Mouse (Mus musculus) kidney, postnatal 36 days (tissue): ENCODE data around the gene March11.
A peak's percentile ranks its signal among the peaks of the same experiment; 100 is the strongest.

Source experiments
- DNase-seq, 2 experiments: peaks; one replicate each; pipeline ENCODE4 v3.0.0; 2021 to 2022; ENCODE audit warnings: mixed read lengths in 2 of 2

March11 gene

GRCm38 (mm10) chr15:26308629-26309230 lies at the start of gene March11:
March11 (plus strand) TSS chr15:26309048.
- peak in 1 of 2 experiments; percentile 2 for DNase-seq

GRCm38 (mm10) chr15:26262336-26262735 lies 46.5 kb upstream of the March11 start:
- no peak for DNase-seq

GRCm38 (mm10) chr15:26269596-26269995 lies 39.3 kb upstream of the March11 start:
- no peak for DNase-seq

GRCm38 (mm10) chr15:26276035-26276511 lies 32.8 kb upstream of the March11 start:
- no peak for DNase-seq

- no peak for DNase-seq
Observed at GRCm38 (mm10) chr15:26276608-26277007, 32.2 kb upstream of the March11 start.

DNA sequence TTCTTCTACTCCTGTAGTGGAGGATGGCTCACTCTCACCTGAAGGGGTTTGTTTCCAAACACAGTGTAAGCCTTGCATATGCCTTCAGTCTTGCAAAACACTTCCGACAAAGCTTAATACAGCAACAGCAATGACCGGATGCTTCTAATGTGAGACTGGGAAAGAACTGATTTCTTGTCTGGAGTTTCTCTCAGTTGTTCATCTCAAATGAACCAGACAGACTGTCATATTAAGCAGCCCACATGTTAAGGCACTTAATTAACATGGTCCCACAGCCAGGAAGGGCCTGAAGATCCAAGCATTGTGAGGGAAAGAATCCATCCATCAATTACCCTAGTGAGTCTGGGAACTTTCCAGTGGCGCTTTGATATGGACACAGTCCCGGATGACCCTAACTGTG lies 17.0 kb upstream of the March11 start:
- no peak for DNase-seq

GRCm38 (mm10) chr15:26292811-26293210 lies 16.0 kb upstream of the March11 start:
- DNase-seq = no peak

- DNase-seq = no peak
Observed at GRCm38 (mm10) chr15:26293215-26293614, 15.6 kb upstream of the March11 start.

- DNase-seq = no peak
Observed at GRCm38 (mm10) chr15:26298668-26299067, 10.2 kb upstream of the March11 start.

DNA sequence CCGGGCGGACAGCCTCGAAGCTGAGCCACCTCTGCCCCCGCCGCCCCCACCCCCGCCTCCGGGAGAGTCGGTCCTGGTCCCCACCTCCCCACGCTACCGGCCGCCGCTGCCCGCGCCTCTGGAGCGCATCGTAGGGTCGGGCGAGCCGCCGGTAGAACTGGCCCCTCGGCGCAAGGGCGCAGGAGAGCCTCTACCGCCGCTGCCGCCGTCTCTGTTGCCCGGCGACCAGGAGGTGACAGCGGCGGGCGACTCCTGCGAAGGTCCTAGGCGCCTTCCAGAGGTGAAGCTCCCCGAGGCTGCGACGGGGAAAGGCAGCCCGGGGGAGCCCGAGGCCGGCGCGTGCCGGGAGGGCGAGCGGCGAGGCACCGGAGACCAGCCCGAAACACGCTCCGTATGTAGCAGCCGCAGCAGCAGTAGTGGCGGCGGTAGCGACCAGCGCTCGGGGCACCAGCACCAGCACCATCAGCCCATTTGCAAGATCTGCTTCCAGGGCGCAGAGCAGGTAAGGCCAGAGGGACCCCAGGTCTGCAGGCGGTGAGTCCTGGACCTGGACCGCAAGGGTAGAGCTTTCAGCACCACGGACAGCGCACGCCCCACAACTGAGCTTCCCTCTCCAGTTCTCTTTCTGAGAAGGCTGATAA lies 563 bp downstream of the March11 start:
- peak; percentile 50 to 87 for DNase-seq

DNA sequence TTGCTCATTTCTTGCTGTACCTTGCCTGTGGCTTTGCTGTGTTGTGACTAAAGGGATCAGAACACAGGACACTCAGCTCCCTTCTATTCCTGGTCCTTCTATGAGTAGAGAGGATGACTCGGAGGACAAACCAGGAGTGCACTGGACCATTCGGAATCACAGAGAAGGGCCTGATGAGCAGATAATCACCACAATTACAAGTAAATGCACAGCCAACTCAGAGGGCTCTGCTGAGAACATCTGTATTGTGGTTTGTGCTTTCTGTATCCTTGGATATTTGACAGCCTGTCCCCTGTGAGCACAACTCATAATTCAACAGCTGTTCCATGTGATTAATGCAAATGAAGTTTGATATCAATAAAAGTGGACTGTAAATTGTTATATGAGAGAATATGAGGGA lies 11.0 kb downstream of the March11 start:
- no peak for DNase-seq

DNA sequence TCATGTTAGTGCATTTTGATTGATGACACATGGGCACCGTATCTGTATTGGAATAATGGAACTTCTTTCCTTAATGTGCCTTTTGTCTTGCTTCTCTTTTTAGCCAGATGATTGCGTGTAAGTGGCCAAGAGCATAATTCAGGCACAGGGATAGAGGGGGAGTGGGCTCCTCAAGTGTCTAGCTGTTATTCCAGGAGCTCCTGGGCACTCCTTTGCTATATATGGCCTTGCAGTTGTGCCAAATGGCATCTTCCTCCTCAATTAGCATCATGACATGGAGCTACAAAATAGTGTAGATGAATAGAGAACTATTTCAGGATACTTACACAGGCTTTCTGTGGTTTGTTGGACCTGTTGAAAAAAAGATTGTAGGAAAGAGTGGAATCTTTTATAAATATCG lies 11.6 kb downstream of the March11 start:
- no peak for DNase-seq

GRCm38 (mm10) chr15:26322804-26323203 lies 14.0 kb downstream of the March11 start:
- no peak for DNase-seq

GRCm38 (mm10) chr15:26327157-26327556 lies 18.3 kb downstream of the March11 start:
- peak; percentile 28 to 45 for DNase-seq

DNA sequence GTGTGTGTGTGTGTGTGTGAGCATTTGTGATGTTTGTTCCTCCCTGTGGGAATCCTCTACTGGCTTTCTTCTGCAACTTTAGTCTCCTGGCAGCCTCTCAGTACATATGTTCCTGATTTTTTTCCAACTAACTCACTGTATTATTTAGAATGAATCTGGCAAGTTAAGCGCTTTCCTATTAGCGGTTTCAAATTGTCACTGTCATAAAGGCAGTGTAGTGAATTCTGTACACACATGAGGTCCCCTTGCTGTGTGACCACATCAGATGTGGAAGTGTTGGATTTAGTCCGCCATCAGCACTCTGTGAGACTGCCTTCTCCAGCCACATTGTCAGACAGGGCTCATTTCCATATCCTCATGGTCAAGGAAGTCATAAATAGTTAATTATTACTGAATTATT lies 26.9 kb downstream of the March11 start:
- DNase-seq = no peak

DNA sequence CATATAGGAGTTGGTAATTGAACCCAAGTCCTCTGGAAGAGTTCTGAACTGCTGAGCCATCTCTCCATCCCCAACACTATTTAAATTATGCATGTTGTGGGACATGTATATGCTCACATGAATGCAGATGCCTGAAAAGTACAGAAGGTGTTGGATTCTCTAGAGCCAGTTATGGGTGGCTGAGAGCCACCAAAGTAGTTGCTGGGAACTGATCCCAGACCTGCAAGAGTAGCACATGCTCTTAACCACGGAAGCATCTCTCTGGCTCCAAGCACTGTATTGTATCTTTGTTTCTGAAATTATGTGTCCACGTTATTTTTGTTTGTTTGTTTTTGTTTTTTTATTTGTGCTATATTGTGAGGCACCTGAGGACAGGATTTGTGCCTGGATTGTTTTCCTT lies 28.9 kb downstream of the March11 start:
- no peak for DNase-seq

- no peak for DNase-seq
Observed at GRCm38 (mm10) chr15:26338343-26338742, 29.5 kb downstream of the March11 start.

DNA sequence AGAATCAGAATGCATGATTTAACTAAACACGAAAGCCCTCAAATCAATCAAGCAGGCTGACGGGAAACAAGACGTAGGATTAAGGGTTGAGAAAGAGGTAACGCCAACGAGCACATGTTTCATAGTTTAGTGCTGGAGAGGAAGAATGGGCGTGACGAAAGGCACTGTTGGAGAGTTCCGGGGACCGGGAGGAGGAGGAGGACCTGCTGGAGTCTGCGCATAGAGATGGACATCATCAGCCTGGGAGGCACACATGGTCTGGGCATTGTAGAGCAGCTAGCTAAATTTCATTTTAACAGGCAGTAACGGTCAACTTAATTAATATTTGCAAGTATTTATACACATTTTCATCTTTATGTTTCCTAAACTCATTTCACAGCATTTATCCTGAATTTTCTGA lies 31.6 kb downstream of the March11 start:
- DNase-seq = no peak

DNA sequence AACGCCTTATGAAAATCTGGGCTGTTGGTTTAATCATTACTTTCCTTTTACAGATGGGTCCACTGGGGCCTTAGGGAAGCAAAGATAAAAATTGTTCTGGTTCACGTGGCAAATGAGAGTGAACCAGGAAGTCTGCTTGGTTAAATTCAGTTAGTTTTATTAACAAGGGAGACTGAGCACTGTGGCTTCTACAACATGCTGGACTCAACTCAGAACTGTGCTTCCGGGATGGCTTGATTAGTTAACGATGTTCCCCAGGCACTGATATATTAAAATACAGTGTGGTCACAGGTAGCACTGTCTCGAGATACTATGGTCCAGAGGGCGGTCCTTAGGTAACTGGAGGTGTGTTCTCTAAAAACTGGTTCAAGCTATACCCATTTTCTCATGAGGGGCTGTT lies 32.1 kb downstream of the March11 start:
- DNase-seq = no peak

DNA sequence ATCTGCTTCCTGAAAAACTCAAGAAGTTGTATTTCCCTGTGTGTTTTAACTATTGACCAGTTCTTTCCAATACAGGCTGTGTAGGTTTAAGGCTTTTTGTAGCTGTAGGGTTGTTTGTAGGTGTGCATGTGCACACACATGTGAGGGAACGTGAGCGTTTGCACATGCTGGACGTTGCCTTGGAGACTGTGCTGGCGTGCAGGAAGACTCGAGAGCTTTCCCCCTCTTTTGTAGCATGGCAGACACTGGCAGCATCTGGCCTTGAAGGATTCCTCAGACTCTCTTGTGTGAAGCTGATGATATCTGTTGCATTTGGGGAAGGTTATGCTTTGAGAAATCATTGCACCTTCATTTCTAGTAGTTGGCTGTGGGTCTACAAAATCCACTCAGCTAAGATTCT lies 35.5 kb downstream of the March11 start:
- DNase-seq = no peak

GRCm38 (mm10) chr15:26353656-26354055 lies 44.8 kb downstream of the March11 start:
- DNase-seq = no peak

DNA sequence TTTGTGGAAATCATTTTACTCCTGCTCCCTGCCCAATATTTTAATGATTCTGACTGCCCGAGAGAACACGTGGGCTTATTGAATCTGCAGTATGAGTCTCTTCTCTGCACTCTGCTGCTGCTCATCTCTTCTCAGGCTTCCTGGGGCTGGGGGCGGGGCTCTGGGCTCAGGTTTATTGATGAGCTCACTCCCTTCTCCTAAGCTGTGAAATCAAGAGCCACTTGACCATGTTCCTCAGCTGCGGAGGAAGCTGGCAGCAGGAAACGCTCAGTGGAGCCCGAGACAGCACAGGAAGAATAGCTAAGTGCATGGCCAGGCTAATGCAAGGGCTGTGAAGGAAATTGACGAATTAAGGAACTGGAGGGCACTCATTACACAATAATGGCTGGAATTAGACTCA lies 56.5 kb downstream of the March11 start:
- DNase-seq = peak; percentile 1

DNA sequence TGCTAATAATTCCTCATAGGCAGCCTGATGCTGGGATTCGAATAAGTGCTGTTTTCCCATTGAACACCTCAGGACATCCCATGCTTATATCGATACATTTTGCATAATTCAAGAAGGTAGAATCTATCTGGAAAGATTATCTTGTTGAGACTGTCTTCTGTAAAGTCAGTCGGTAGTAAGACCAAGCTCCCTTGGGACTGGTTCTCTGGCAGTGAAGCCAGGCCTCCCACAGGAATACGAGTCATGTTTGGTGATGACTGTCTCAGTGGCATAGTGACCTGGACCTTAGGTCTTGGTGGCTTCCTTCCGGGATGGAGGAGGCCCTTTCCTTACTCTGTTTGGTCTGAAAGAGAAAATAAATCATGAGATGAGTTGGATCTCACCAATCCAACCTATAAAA lies 57.7 kb downstream of the March11 start:
- DNase-seq = no peak

GRCm38 (mm10) chr15:26373759-26374158 lies 64.9 kb downstream of the March11 start:
- no peak for DNase-seq

GRCm38 (mm10) chr15:26374232-26374631 lies 65.4 kb downstream of the March11 start:
- DNase-seq = no peak
